Mouse (Mus musculus): ENCODE results near the gene 2610318N02Rik. TPM values are rescaled to one million over a fixed set of nuclear protein-coding genes. Genes with fewer than 3 reads are reported as not detected.
"Not testable (repeated sequence)": the region's sequence is repeated elsewhere in the genome, so short reads cannot be mapped to it uniquely, and the experiment has no call there.

2610318N02Rik gene
- polyA plus RNA-seq (2012; ENCODE audit: insufficient read depth, insufficient read length, low replicate concordance, missing spikeins) = not detected in 2 replicates

- Histone ChIP-seq H3K4me3 (ENCODE audit: insufficient read depth, low read depth, low read length) (peak within 1 kb of the TSS; percentile 43), H3K27ac (ENCODE audit: insufficient read depth, low read depth, low read length) (no peak within 1 kb of the TSS), H3K4me1 (ENCODE audit: control insufficient read depth, insufficient read depth, low read length) (peaks cover 13% of the 10 kb centered on the region)
- TF ChIP-seq CTCF (IDR thresholded peaks at IDR 0.05; ENCODE audit: insufficient read depth, low read depth, low read length) (no peak), POLR2A (IDR thresholded peaks at IDR 0.05; ENCODE audit: insufficient read depth, low read depth, low read length) (no peak)
- WGBS = 1% methylated on average over 25 of the region's 25 CpGs
Observed at GRCm38 (mm10) chr16:17124871-17125520, at the start of gene 2610318N02Rik. Gene 2610318N02Rik (minus strand): TSS chr16:17125167.

- 92% methylated on average over 5 of the region's 5 CpGs for WGBS
- Histone ChIP-seq H3K27ac (ENCODE audit: insufficient read depth, low read depth, low read length) (no peak overlapping the region), H3K4me1 (ENCODE audit: control insufficient read depth, insufficient read depth, low read length) (no peaks in the 10 kb centered on the region), H3K4me3 (ENCODE audit: insufficient read depth, low read depth, low read length) (no peak overlapping the region)
- no peak for TF ChIP-seq CTCF (IDR thresholded peaks at IDR 0.05; ENCODE audit: insufficient read depth, low read depth, low read length)
- TF ChIP-seq POLR2A (IDR thresholded peaks at IDR 0.05; ENCODE audit: insufficient read depth, low read depth, low read length) = no peak
Observed at GRCm38 (mm10) chr16:17168049-17168448, 43.1 kb upstream of the 2610318N02Rik start.

GRCm38 (mm10) chr16:17167179-17167578 is 42.2 kb upstream of the 2610318N02Rik start:
- Histone ChIP-seq H3K4me3 (ENCODE audit: insufficient read depth, low read depth, low read length) (no peak overlapping the region), H3K27ac (ENCODE audit: insufficient read depth, low read depth, low read length) (no peak overlapping the region), H3K4me1 (ENCODE audit: control insufficient read depth, insufficient read depth, low read length) (no peaks in the 10 kb centered on the region)
- TF ChIP-seq POLR2A (IDR thresholded peaks at IDR 0.05; ENCODE audit: insufficient read depth, low read depth, low read length) = no peak
- TF ChIP-seq CTCF (IDR thresholded peaks at IDR 0.05; ENCODE audit: insufficient read depth, low read depth, low read length) = no peak

- 98% methylated on average over 1 of the region's 1 CpGs for WGBS
- H3K27ac ChIP-seq (ENCODE audit: insufficient read depth, low read depth, low read length); H3K4me3 ChIP-seq (ENCODE audit: insufficient read depth, low read depth, low read length); H3K4me1 ChIP-seq (ENCODE audit: control insufficient read depth, insufficient read depth, low read length): not testable (repeated sequence)
Observed at GRCm38 (mm10) chr16:17165478-17165877, 40.5 kb upstream of the 2610318N02Rik start.

- peaks cover 3% of the 10 kb centered on the region; the same call in 1 of the 2 replicates for H3K4me1 ChIP-seq (ENCODE audit: control insufficient read depth, insufficient read depth, low read length)
- 88% methylated on average over 2 of the region's 2 CpGs for WGBS
- peak overlapping the region; percentile 46; the same call in 1 of the 2 replicates for H3K27ac ChIP-seq (ENCODE audit: insufficient read depth, low read depth, low read length)
- H3K4me3 ChIP-seq (ENCODE audit: insufficient read depth, low read depth, low read length) = no peak overlapping the region
- TF ChIP-seq POLR2A (IDR thresholded peaks at IDR 0.05; ENCODE audit: insufficient read depth, low read depth, low read length) (no peak), CTCF (IDR thresholded peaks at IDR 0.05; ENCODE audit: insufficient read depth, low read depth, low read length) (no peak)
Observed at GRCm38 (mm10) chr16:17154346-17154745, 29.4 kb upstream of the 2610318N02Rik start.

GRCm38 (mm10) chr16:17151874-17152273 is 26.9 kb upstream of the 2610318N02Rik start:
- H3K4me1 ChIP-seq (ENCODE audit: control insufficient read depth, insufficient read depth, low read length) = peaks cover 20% of the 10 kb centered on the region
- 98% methylated on average over 4 of the region's 4 CpGs for WGBS
- H3K4me3 ChIP-seq (ENCODE audit: insufficient read depth, low read depth, low read length) = no peak overlapping the region
- TF ChIP-seq POLR2A (IDR thresholded peaks at IDR 0.05; ENCODE audit: insufficient read depth, low read depth, low read length) = no peak
- TF ChIP-seq CTCF (IDR thresholded peaks at IDR 0.05; ENCODE audit: insufficient read depth, low read depth, low read length) = no peak
- no peak overlapping the region for H3K27ac ChIP-seq (ENCODE audit: insufficient read depth, low read depth, low read length)

- H3K4me3 ChIP-seq (ENCODE audit: insufficient read depth, low read depth, low read length) = no peak overlapping the region
- no peak overlapping the region for H3K27ac ChIP-seq (ENCODE audit: insufficient read depth, low read depth, low read length)
- TF ChIP-seq CTCF (IDR thresholded peaks at IDR 0.05; ENCODE audit: insufficient read depth, low read depth, low read length) = no peak
- no peak for TF ChIP-seq POLR2A (IDR thresholded peaks at IDR 0.05; ENCODE audit: insufficient read depth, low read depth, low read length)
- 89% methylated on average over 7 of the region's 7 CpGs for WGBS
- peaks cover 21% of the 10 kb centered on the region for H3K4me1 ChIP-seq (ENCODE audit: control insufficient read depth, insufficient read depth, low read length)
Observed at GRCm38 (mm10) chr16:17150520-17151258, 25.7 kb upstream of the 2610318N02Rik start.

- WGBS = 23% methylated on average over 16 of the region's 16 CpGs
Observed at GRCm38 (mm10) chr16:17148084-17148483, 23.1 kb upstream of the 2610318N02Rik start.

GRCm38 (mm10) chr16:17147391-17147929 is 22.5 kb upstream of the 2610318N02Rik start:
- WGBS = under 1% methylated on average over 41 of the region's 41 CpGs
- Histone ChIP-seq H3K27ac (ENCODE audit: insufficient read depth, low read depth, low read length) (no peak overlapping the region), H3K4me1 (ENCODE audit: control insufficient read depth, insufficient read depth, low read length) (peaks cover 18% of the 10 kb centered on the region)

More at GRCm38 (mm10) chr16:17148084-17148483, 23.1 kb upstream of the 2610318N02Rik start:
- H3K27ac ChIP-seq (ENCODE audit: insufficient read depth, low read depth, low read length) = no peak overlapping the region
- peak overlapping the region; percentile 97 for H3K4me3 ChIP-seq (ENCODE audit: insufficient read depth, low read depth, low read length)
- TF ChIP-seq POLR2A (IDR thresholded peaks at IDR 0.05; ENCODE audit: insufficient read depth, low read depth, low read length) (no peak), CTCF (IDR thresholded peaks at IDR 0.05; ENCODE audit: insufficient read depth, low read depth, low read length) (no peak)
- H3K4me1 ChIP-seq (ENCODE audit: control insufficient read depth, insufficient read depth, low read length) = peaks cover 18% of the 10 kb centered on the region

More at GRCm38 (mm10) chr16:17147391-17147929, 22.5 kb upstream of the 2610318N02Rik start:
- TF ChIP-seq POLR2A (IDR thresholded peaks at IDR 0.05; ENCODE audit: insufficient read depth, low read depth, low read length) (0 out of 2 replicates have a peak, but pooled peaks have one; percentile 4), CTCF (IDR thresholded peaks at IDR 0.05; ENCODE audit: insufficient read depth, low read depth, low read length) (no peak)
- peak overlapping the region; percentile 97 for H3K4me3 ChIP-seq (ENCODE audit: insufficient read depth, low read depth, low read length)
